Mouse (Mus musculus) embryonic stem cell, embryonic (primary cell): Measurements from ENCODE around the gene Tssk2.

Experiments
- CTCF ChIA-PET, 4 experiments: fragments of 300-600 bp in 2 of 4; fragments of 350-600 bp in 2 of 4; sonication (Branson Sonifier 250); formaldehyde crosslinking; loops; one replicate each; lab custom pipeline; 2022; ENCODE audit warnings: inconsistent platforms in 2 of 4; lab: Charles Lee
- POLR2A ChIA-PET, 4 experiments: fragments of 300-600 bp in 2 of 4; fragments of 350-600 bp in 2 of 4; sonication (Branson Sonifier 250); formaldehyde crosslinking; loops; one replicate each; lab custom pipeline; 2022; ENCODE audit warnings: antibody characterized with exemption in 4 of 4, inconsistent platforms in 1 of 4; lab: Charles Lee

The Tssk2 gene

DNA sequence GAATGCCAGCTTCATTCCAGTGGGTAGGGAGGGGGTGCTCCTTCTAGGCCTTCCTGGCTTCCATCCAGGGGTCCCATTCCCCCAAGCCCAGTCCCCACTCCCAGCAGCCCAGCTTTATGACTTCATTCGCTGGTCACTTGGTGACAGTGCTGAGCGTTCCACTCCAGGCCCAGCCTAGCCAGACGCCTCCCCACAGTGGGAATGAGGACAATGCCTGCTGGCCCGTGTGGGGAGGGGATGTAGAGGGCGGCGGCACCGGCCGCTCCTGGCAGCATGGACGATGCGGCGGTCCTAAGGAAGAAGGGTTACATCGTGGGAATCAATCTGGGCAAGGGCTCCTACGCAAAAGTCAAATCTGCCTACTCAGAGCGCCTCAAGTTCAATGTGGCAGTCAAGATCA, at the start of gene Tssk2, which contains the start of gene Dgcr2:
TSS of gene Tssk2 (plus strand) at position 176 of the 400 bp plus-strand sequence.
TSS of gene Dgcr2 (minus strand) at position 101 of the 400 bp plus-strand sequence.
- ChIA-PET CTCF (no interaction called here), POLR2A (interaction anchor here in 1 of 4 experiments (1.2 to 1.6 kb wide), 3 partner anchors 9 to 32 kb away, joined by 3 read pairs; no protein-coding TSS in a partner anchor)

DNA sequence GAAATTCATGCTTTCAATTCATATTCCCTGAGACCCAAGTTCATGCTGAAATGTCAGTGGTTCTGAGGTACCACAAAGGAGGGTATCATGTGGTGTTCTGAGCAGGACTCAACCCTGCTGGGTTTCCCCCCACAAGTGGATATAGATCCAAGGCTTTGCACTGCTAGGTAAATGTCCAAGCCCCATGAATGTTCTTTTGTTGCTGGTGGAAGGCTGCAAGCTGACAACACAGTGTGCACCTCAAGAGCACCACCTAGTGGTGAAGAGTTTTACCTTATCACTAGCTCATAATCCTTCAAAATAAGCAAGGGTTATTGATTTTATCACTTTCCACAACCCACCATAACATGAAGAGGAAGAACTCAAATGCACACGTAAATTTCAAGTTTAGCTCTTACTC, 49.5 kb upstream of the Tssk2 start:
- CTCF ChIA-PET: interaction anchor here (0.5 to 3.0 kb wide), 78 partner anchors 9 to 375 kb away, joined by 3 to 21 read pairs (median 4); partner anchors contain the start of genes Car15 (in 3 of the 4), Gm20518 (in 3 of the 4), Dgcr6 (in 2 of the 4) and B830017H08Rik (in 1 of the 4)
- POLR2A ChIA-PET: interaction anchor here in 3 of 4 experiments (0.6 to 3.0 kb wide), 25 partner anchors 10 to 240 kb away, joined by 3 to 13 read pairs (median 3); partner anchors contain the start of genes Gm20518 (in 2 of the 3), Dgcr6 (in 1 of the 3), Klhl22 (in 1 of the 3) and Slc25a1 (in 1 of the 3)

DNA sequence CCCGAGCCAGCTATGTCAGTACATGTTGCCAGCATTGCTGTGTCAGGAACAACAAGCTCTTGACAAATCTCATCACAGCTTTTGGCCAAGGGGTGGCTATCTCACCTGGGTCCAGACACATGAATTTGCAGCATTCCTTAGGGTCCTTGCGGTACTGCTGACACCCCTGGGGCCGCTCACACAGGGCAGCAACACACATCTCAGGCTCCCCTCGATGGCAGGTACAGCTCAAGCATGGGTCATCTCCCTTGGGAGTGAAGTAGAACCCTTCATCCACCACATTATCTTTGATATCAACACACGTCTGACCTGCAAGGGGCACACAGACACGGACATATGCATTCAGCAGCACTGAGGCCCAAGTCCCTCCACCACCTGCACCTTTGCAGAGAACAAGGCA, 49.0 kb upstream of the Tssk2 start:
- ChIA-PET POLR2A (interaction anchor here in 3 of 4 experiments (0.6 to 3.0 kb wide), 22 partner anchors 10 to 240 kb away, joined by 3 to 13 read pairs (median 3); partner anchors contain the start of genes Gm20518 (in 2 of the 3), Dgcr6 (in 1 of the 3), Klhl22 (in 1 of the 3) and Slc25a1 (in 1 of the 3)), CTCF (interaction anchor here (0.5 to 3.0 kb wide), 68 partner anchors 8 to 376 kb away, joined by 3 to 21 read pairs (median 4); partner anchors contain the start of genes Car15 (in 2 of the 4), Dgcr6 (in 2 of the 4), Gm20518 (in 2 of the 4) and B830017H08Rik (in 1 of the 4))

DNA sequence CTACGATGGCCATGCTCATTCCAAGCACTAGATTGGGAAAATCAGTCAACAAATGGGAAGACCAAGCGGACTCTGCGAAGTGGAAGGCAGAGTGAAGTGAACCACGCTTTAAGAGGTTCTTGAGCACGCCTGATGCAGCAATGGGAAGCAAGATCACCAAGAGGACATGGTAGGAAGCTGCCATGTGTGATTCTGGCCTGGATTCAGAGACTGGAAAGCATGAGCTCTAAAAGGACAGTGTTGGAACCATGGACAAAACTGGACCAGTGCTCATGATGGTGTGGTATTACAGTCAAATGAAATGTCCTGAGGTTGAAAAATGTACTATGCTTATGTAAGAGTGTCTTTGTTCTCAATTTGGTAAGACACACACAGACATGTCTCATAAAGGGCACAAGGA, 47.1 kb upstream of the Tssk2 start:
- POLR2A ChIA-PET: interaction anchor here in 1 of 4 experiments (0.9 to 1.5 kb wide), 2 partner anchors 17 to 56 kb away, joined by 3 read pairs; no protein-coding TSS in a partner anchor

DNA sequence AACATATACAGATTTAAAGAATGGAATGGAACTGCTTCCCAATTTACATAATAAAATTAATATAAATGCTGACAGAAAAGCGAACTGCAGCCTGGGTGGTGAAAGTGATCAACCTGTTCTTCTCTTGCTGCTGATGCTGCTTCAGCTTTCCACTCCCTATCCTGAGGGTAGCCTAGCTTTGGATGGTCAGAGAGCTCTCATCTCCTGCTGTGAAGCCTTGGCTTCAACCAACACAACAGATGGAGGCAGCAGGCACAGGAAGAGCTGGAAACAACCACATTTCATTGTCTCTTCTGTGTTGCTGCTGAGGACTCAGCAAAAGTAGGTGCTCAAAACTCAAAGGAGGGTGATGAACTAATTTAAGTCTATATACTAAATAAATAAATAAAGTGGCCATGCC, 46.6 kb upstream of the Tssk2 start:
- ChIA-PET POLR2A (interaction anchor here in 1 of 4 experiments (1.5 kb wide), 1 partner anchor 18 kb away, joined by 3 read pairs; no protein-coding TSS in a partner anchor), CTCF (interaction anchor here in 1 of 4 experiments (0.8 kb wide), 1 partner anchor 27 kb away, joined by 3 read pairs; no protein-coding TSS in a partner anchor)

More for the DNA sequence above, 47.1 kb upstream of the Tssk2 start:
- CTCF ChIA-PET: interaction anchor here in 1 of 4 experiments (0.6 kb wide), 1 partner anchor 35 kb away, joined by 3 read pairs; no protein-coding TSS in a partner anchor

DNA sequence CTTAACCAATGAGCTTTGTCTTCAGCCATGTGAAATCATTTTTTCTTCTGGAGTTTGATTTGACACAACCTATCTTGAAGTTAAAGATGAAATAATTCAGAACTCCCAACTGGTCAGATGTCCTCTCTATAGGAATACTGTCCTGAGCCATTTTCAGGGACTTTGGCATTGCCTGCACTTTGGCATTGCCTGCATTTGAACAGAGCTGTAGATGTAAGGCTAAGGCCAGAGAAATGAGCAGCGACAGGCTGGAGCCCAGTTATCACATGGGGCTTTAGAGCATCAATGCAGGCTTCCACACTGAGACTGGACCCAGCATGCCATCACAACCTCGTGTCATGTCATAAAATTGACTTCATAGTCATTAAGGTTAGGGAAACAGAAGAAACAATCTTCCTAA, 45.2 kb upstream of the Tssk2 start:
- POLR2A ChIA-PET: interaction anchor here in 1 of 4 experiments (0.7 kb wide), 1 partner anchor 22 kb away, joined by 5 read pairs; no protein-coding TSS in a partner anchor
- CTCF ChIA-PET: interaction anchor here in 1 of 4 experiments (0.6 to 0.7 kb wide), 2 partner anchors 14 to 182 kb away, joined by 3 read pairs; no protein-coding TSS in a partner anchor

DNA sequence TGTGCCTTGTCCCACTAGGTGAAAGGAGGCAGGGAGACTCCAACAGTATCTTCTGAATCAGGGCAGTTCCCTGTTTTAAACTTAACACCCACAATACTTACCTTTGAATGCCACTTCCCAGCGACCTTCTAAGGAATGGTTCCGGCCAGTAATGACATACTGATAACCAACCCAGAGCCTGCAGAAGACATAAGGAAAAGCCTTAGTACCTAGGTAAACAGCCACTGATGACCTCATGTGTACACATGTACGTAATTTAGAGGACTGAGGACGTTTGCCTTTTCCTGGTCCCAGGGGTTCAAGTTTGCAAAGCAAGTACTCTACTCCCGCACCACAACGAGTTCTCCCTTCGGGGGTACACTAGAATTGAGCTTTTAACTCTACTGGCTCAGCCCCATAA, 41.3 kb upstream of the Tssk2 start:
- POLR2A ChIA-PET: interaction anchor here in 1 of 4 experiments (0.8 kb wide), 1 partner anchor 34 kb away, joined by 3 read pairs; the partner anchor contains the start of gene Gm20518
- CTCF ChIA-PET: interaction anchor here in 3 of 4 experiments (0.6 to 4.3 kb wide), 4 partner anchors 8 to 24 kb away, joined by 4 to 21 read pairs (median 12); no protein-coding TSS in a partner anchor

DNA sequence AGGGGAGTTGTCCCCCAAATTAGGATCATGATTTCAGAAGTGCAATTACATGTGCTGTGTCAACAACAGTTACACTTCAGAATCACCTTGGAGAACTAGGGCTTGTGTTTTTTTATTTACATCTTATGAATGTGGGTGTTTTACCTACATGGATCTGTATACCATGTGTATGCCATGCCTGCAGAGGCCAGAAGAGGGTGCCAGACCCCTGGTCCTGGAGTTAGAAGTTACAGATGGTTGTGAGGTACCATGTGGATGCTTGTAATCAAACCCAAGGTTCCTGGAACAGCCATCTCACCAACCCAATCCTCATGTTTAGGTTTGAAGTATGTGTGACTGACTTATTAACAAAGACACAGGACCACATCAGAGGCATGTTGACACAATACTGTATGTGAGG, 39.8 kb upstream of the Tssk2 start:
- ChIA-PET POLR2A (interaction anchor here in 2 of 4 experiments (0.5 to 0.8 kb wide), 2 partner anchors 54 to 98 kb away, joined by 3 read pairs; no protein-coding TSS in a partner anchor), CTCF (interaction anchor here (0.7 to 4.3 kb wide), 8 partner anchors 9 to 352 kb away, joined by 3 to 21 read pairs (median 3); no protein-coding TSS in a partner anchor)

DNA sequence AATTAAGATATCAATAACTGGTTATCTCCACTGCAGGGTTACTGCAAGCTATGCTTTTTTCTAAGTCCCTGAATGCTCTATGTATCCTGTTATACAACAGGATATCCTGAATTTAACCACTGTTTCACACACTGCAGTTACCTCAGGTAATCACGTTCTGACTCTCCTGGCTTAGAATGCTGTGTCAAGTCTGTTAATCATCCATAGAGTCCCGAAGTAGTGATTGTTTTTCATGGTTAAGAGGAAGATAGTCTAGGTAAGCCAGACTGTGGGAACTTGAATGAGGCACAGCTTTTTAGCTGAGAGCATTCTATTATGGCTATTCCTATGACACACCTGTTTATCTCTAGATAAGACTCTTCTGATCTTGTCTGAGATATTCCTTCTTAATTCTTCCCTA, 33.1 kb upstream of the Tssk2 start:
- CTCF ChIA-PET: no interaction called here

DNA sequence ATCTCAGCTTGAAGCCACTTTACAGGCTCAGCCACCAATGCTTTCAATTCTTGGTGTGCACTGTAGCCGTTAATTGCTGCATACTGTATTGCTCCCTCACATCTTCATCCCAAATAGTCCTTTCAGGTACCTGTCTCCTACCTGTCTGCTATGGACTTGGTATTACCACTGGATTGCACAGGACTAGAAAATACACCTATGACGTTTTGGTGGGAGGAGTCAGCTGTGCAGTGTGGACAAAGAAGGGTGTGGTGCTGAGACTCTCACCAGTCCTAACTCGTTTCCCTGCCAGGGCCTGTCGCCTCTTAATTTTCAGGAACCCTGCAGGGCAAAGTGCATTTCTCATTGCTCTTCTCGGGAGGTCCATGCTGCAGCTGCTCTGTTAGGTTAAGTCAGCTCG, 32.7 kb upstream of the Tssk2 start:
- ChIA-PET POLR2A (interaction anchor here in 3 of 4 experiments (1.0 to 6.5 kb wide), 10 partner anchors 16 to 224 kb away, joined by 3 to 37 read pairs (median 4); partner anchors contain the start of gene Gm20518 (in 3 of the 3)), CTCF (no interaction called here)

More for the DNA sequence above, 33.1 kb upstream of the Tssk2 start:
- POLR2A ChIA-PET: interaction anchor here in 3 of 4 experiments (0.8 to 6.5 kb wide), 11 partner anchors 12 to 224 kb away, joined by 3 to 37 read pairs (median 3); partner anchors contain the start of gene Gm20518 (in 3 of the 3)

DNA sequence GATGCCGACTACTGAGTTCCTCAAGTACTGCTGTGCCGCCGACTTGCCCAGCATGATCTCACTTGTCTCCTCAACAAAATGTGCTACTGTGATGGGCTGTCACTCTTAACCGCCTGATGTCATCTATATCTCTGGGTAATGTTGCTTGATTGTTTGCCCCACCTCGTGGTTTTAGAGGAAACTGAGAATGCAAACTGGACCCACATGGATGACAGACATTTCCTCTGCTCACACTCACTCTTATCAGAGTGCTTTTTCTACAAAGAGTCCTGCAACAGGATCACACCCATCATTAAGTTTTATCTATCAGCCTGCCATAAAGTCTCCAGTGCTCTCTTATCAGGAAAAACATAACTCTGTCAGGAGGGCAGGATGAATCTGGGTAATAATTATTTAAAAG, 27.2 kb upstream of the Tssk2 start:
- POLR2A ChIA-PET: interaction anchor here in 2 of 4 experiments (1.0 to 6.5 kb wide), 3 partner anchors 9 to 20 kb away, joined by 5 to 37 read pairs (median 12); partner anchors contain the start of gene Gm20518 (in 2 of the 2)

DNA sequence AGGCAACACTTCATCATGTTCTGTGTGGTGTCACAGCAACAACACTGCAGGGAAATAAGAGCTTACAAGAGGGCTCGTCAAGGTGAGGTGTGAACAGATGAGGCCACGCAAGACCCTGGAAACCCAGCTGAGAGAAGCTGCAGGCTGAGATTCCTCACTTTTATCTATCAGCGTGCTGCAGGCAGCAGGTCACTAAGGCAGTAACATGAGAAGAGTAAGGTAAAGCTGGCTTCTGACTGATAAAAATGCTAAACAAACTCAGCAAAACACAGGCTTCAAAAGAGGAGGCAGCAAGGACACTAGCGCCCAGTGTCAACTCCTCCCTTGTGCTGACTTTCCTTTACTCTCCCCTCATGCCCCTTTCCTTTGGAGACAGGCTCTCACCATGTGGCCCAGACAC, 25.4 kb upstream of the Tssk2 start:
- ChIA-PET POLR2A (interaction anchor here in 3 of 4 experiments (0.5 to 2.4 kb wide), 5 partner anchors 11 to 19 kb away, joined by 3 to 12 read pairs (median 3); partner anchors contain the start of gene Gm20518 (in 2 of the 3)), CTCF (interaction anchor here in 1 of 4 experiments (0.5 kb wide), 1 partner anchor 11 kb away, joined by 5 read pairs; no protein-coding TSS in a partner anchor)

More for the DNA sequence above, 27.2 kb upstream of the Tssk2 start:
- CTCF ChIA-PET: no interaction called here

DNA sequence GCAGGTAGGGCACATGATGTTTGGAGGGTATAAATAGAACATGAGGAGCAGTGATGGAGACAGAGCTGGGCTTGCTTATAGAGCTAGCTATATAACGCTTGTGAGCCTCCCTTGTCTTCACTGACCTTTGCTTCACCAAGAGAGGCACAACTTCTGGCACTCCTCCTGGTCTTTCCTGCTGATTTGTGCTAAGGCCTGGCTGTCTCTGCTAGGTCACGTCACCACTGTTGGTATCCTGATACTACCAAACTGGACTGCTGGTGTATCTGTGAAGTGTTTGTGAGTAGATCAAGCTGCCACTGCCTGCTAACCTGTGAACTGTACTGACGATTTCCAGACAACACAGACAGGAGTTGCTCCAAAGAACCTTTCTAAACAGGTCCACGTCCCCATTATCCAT, 23.3 kb upstream of the Tssk2 start:
- CTCF ChIA-PET: interaction anchor here in 1 of 4 experiments (0.8 kb wide), 1 partner anchor 63 kb away, joined by 4 read pairs; no protein-coding TSS in a partner anchor

DNA sequence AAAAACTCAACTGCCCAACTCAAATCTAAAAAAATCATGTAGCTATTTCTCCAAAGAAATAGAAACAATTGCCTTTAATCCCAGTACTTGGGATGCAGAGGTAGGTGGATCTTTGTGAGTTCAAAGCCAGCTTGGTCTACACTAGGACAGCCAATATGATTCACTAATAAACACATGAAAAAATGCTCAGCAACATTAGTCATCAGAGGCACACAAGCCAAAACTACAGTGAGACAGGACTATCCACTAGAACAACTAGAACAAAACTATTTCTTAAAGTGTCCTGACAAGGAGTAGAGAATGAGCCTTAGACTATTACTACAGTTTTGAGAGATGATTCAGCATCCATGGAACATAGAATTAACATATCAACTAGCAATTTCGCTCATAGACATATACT, 22.3 kb upstream of the Tssk2 start:
- CTCF ChIA-PET: no interaction called here
- POLR2A ChIA-PET: interaction anchor here in 1 of 4 experiments (2.4 kb wide), 1 partner anchor 16 kb away, joined by 8 read pairs; the partner anchor contains the start of gene Gm20518

More for the DNA sequence above, 23.3 kb upstream of the Tssk2 start:
- POLR2A ChIA-PET: interaction anchor here in 1 of 4 experiments (2.4 kb wide), 1 partner anchor 17 kb away, joined by 8 read pairs; the partner anchor contains the start of gene Gm20518

DNA sequence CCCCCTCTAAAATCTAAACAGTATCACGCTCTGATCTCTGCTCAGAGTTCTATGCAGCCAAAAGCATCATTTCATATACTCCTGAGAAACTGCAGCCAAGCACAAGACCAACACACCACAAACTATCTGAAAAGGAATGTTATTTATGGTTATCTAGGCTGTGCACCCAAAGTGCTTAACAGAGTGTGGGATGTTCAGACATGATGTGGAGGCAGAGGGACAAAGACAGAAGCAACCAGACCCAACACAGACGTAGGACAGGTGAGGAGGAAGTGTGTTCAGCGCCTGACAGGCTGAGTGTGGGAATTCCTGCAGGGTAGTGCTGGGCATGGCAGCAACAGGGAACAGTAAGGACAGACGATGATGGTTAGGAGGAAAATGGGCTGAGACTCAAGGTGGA, 18.9 kb upstream of the Tssk2 start:
- CTCF ChIA-PET: no interaction called here
- POLR2A ChIA-PET: interaction anchor here in 2 of 4 experiments (0.7 to 6.8 kb wide), 6 partner anchors 8 to 45 kb away, joined by 3 to 36 read pairs (median 4); partner anchors contain the start of gene Gm20518 (in 2 of the 2)

DNA sequence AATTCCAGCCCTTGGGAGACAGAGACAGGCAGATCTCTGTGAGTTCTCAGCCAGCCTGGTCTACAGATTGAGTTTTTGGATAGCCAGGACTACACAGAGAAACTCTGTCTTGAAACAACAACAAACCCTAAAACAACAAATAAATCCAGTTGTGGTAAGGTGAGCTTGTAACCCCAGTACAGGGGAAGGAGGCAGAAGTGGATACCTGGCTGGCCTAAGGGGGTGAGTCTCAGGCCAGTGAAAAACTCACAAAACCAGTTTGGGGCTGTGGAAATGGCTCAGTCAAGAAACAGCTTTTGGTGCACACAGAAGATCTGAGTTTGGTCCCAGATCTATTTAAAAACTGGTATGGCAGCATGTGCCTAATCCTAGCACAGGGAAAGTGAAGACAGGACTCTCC, 16.2 kb upstream of the Tssk2 start:
- POLR2A ChIA-PET: interaction anchor here in 3 of 4 experiments (0.9 to 6.8 kb wide), 6 partner anchors 9 to 15 kb away, joined by 3 to 36 read pairs (median 6); partner anchors contain the start of gene Gm20518 (in 3 of the 3)
- CTCF ChIA-PET: no interaction called here

DNA sequence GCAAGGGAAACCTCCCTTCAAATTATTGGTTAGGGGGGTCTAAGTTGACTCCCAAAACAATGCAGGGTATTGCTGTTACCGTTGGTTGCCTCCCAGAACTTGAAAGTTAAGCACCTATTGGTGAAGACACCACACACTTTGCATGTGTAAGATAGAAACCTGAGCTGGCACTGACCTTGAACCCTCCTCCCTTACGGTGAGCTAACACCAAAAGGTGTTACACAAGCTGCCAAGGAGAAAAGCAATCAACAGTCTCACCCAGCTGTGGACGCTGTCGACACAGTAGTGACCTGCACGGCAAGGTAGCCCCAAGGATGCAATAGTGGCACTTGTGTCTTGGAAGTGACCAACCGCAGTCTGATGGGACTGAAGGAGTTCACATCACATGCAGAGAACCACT, 14.3 kb upstream of the Tssk2 start:
- CTCF ChIA-PET: interaction anchor here in 1 of 4 experiments (1.7 kb wide), 1 partner anchor 35 kb away, joined by 4 read pairs; no protein-coding TSS in a partner anchor

More for the DNA sequence above, 14.3 kb upstream of the Tssk2 start:
- POLR2A ChIA-PET: interaction anchor here in 3 of 4 experiments (0.7 to 6.8 kb wide), 18 partner anchors 7 to 205 kb away, joined by 3 to 36 read pairs (median 4); partner anchors contain the start of genes Slc25a1 (in 2 of the 3), Ess2 (in 1 of the 3), Gm20518 (in 1 of the 3) and Klhl22 (in 1 of the 3)
